Mouse (Mus musculus) embryo, embryonic 11.5 days (tissue): ENCODE measurements at regions not wholly inside any gene's neighbourhood (a gene's known extent, or its start where the extent isn't known, plus 50 kb on each side); places are given as distances from the start of the nearest gene placed in this dataset.

Experiments
- DNase-seq: peaks from one replicate; pipeline ENCODE4 v3.0.0-alpha.2; 2012; ENCODE audit warnings: low read depth, low spot score

GRCm38 (mm10) chr9:94382293-94382692 lies 155.6 kb downstream of the 1190002N15Rik start:
- no peak for DNase-seq

GRCm38 (mm10) chr9:94378835-94379234 lies 159.0 kb downstream of the 1190002N15Rik start:
- no peak for DNase-seq

GRCm38 (mm10) chr9:94378291-94378690 lies 159.6 kb downstream of the 1190002N15Rik start:
- no peak for DNase-seq

DNA sequence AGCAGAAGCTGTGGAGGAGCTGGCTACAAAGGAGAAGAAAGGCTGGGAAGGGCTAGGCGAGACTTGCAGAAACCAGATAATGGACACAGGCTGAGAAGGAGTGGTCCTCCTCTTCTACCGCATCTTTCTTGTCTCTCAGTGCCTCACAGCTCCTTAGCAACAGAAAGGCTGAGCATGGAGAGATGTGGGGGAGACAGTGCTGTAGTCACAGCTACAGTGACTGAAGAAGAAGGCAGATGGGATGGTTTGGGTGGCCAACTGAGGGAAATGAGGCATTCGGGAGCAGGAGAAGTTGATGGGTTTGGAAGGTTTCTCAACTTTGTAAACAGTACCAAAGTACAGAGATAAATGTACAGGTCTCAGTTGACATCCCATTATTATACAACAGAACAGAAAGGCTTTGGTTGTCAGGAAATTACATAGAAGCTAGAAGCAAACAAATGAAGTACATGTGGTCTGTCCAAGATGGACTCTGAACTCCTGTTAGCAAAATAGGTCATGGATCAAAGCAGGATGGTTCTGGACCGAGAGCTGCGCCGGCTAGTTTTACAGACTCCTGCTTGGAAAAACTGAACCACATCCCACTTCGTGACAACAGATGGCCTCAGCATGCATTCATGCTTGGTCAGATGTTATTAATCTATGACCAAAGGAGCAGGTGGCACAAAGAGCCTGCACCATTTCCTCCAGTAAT lies 160.4 kb downstream of the 1190002N15Rik start:
- no peak for DNase-seq

DNA sequence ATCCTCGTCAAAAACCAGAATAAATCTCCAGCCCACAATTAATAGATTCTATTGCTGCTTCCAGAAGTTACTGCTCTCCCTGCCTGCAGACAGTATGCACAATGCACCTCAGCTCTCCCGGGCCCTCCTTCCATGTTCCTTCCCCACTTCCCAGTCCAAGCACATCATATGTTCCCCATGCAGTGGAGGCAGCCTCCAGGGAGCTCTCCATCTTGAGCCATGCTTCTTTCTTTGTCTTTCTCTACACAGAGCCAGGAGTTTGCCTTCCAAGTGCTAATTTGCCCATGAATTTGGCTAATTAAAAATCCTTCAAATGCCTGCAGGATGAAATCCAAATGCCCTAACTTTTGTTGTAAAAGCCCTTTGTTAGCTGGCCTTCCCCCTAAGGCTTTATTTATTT lies 166.9 kb downstream of the 1190002N15Rik start:
- DNase-seq: no peak

DNA sequence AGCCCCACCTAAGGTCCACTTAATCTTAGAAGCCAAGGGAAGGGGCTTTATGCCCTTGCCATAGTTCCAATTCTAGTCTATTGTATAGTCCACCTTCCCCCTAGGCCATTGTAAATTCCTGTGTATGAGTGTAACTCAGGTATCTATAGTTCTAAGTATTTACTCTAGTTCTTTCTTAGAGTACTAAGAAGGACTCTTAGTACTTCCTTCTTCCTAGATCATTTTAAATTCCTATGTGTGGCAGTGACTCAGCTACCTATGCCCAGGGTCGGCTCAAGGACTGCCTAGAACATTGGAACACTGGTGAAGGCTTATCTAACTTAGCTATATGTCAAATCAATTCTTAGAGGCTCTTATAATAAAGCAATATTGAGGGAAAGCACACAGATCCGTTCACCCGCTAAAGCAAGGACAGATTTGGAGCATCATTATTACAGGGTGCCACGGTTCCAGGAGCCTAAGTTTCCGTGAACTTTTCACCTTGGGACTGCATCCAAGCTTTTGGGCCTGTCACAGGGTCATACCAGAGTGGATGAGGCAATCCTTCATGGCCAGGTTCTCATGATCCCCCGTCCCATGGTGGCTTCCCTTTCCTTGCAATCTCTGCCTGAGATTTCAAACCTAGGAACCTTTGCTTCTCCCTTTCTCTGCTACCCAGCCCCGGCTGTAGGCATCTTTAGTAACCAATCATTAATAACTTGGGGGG lies 169.5 kb downstream of the 1190002N15Rik start:
- DNase-seq: no peak

GRCm38 (mm10) chr9:94361877-94362697 lies 175.8 kb downstream of the 1190002N15Rik start:
- no peak for DNase-seq

DNA sequence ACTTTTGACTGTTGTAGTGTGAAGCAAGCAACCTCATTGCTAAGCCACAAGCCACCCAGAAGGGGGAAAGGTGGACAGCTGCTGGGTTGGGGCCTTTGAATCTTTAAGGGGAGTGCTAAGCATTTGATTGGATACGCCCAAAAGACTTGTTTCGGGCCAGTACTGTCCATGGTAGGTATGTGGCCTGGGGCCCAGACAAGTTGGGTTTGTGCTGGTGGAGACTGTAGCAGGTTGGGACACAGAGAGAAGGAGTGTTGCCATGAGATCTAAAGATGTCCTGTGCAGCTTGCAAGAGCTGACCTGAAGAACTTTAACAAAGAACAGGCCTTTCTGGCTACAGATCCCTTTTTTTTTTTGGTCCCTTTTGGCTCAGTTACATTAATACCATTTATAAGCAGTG lies 176.9 kb downstream of the 1190002N15Rik start:
- DNase-seq: no peak

- no peak for DNase-seq
These were observed 179.7 kb downstream of the 1190002N15Rik start for GRCm38 (mm10) chr9:94358150-94358549.

- no peak for DNase-seq
These were observed 195.9 kb downstream of the 1190002N15Rik start for GRCm38 (mm10) chr9:94342011-94342410.

DNA sequence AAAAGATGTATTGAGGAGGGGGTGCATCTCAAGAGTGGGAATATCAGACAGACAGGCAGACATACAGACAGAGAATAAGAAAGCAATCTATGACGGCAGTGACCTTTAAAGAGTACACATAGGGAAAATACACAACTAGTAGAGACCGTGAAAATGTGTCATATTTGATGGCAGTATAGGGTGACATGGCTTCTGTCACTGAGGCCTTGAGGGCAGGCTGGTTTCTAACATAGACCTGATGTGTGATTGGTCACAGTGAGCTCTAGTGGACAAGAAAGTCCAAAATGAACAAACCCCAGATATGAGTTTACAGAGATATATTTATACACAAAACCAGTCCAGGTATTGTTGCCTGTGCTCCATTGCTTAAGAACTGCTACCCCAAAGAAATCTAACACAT lies 196.3 kb downstream of the 1190002N15Rik start:
- no peak for DNase-seq

- no peak for DNase-seq
These were observed 204.4 kb downstream of the 1190002N15Rik start for GRCm38 (mm10) chr9:94333450-94333849.

- DNase-seq: no peak
These were observed 214.9 kb downstream of the 1190002N15Rik start for GRCm38 (mm10) chr9:94323011-94323410.

DNA sequence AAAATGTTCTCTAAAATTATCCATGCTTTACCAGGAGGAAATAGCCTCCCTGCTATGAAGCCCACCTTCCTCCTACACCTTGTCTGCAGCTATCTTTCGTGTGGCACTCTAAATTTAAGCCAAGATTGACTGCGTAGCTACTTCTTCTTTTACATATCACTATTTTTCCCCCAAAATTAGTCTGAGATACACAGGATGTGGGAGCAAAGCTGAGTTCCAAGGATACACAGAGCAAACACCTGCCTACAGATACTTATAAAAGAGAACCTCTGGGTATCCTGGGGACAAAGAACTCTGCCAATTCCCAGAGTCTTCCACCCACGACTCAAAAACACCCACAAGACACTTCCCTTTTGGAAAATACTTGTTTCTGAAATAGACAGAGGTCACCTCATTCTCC lies 235.3 kb downstream of the 1190002N15Rik start:
- no peak for DNase-seq

GRCm38 (mm10) chr9:94301896-94302295 lies 236.0 kb downstream of the 1190002N15Rik start:
- DNase-seq: no peak

DNA sequence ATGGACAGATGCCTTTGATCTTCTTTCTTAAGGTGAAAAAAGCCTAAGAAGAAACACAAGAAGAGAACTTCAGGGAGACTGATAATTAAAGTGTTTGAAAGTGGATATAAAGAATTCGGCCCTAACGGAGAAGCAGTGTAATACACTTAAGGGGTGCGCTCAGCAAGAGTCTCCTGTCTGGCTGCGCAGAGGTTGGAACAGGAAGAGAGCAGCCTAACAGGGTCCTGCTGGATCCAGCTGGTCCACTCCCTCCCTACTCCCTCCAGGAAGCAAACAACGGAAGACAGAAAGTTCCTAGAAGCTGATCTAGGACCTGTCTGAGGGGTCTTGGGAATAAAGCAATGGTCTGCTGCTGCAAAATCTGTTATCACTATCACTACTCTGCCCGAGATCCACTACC lies 242.4 kb downstream of the 1190002N15Rik start:
- DNase-seq: no peak

- no peak for DNase-seq
These were observed 245.7 kb downstream of the 1190002N15Rik start for GRCm38 (mm10) chr9:94292147-94292546.

DNA sequence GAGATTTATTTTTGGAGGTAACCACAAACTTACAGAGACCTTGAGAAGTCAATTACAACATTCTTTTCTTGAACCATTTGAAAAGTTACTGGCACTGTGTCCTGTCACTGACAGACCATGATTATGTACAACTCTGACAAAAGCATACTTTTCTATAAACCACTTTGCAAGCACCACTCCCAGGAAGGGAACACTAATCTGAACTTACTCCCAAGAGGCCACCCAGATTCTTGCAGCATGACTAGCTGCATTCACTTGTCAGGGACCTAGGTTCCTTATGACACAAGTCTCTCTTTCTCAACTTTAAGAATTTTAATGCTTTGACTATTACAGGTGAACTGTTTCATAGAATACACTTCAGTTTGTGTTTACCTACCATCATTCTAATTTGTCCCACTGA lies 248.3 kb downstream of the 1190002N15Rik start:
- DNase-seq: no peak

DNA sequence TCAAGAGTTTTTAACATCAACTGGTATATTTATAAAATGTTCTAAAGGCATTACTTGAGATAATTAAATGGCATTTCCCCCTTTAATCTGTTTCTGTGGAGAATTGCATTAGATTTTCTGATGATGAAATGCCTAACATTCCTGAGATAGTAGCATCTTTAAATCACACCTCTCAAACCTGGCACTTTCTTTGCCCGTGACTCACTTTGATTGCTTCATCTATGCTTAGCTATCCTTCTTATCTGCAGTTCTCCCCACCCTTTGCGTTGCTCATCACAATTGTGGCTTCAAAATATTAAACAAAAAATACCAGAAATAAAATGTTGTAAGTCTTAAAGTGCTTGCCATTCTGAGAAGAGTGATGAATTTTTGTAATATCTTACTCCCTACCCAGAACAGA lies 250.3 kb downstream of the 1190002N15Rik start:
- DNase-seq: no peak

GRCm38 (mm10) chr9:94278657-94279585 lies 259.0 kb downstream of the 1190002N15Rik start:
- no peak for DNase-seq

DNA sequence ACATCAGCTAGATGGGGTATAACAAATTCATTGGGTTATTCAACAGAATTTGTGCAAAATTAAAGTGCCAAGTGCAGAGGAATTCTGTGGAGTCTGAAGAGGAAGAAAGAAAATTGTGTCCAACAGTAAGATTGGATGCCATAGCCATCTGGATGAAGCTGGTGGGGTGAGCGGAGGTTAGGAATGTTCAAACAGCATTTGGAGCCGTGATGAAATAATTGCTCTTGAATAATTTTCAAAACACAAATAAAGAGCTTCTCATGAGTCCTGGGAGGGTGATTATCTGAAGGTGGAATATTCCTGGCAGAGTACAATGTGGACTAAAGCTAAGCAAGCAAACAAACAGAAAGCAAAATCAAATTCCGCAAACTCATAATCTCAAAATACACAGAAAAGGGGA lies 260.8 kb downstream of the 1190002N15Rik start:
- DNase-seq: no peak
